Mouse (Mus musculus): Measurements from ENCODE around the gene Bod1l.

Gene Bod1l

DNA sequence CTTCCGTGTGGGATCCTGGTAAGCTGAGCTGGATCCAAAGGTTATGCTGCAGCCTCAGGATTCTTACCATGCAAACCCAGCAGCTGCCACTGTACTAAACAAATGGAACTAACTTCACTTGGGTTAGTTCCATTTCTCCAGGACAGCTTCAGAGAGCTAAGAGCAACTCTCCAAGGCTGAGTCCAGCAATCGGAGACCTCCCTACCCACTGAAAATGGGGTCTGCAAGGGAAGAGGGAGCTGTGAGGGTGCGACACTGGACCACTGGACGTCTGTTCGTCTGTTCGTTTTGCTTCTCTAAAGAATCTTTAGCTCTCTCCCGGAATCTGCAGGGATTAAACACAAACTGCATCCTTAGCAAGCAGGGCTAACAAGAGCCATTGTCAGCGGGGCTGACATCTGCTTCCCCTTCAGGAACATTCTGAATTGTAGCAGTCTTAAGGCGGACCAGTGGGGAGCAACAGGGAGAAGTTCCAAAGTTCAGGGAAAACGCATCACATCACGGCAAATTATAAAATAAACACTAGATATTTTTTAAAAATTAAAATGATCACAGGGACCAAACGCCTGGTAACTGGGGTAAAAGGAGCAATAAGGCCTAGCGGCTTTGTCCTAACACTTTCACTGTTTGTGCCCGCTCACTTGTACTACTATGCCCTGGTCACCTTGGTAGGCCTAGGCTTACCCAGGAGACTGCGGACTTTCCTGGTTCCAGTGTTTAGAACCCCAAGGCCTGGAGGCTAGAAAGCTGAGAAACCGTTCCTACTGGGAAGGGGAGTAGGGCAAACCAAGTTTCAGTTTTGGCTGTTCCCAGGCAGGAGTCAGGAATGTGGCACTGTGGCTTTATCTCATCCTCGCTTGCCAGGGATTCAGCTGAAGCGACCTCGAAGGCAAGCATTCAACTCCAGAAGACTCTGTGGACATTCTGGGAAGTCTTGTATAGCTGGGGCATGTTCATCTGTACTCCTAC, 85.2 kb downstream of the Bod1l start:
- no peak for DNase-seq (ENCODE audit: inconsistent ontology term)

DNA sequence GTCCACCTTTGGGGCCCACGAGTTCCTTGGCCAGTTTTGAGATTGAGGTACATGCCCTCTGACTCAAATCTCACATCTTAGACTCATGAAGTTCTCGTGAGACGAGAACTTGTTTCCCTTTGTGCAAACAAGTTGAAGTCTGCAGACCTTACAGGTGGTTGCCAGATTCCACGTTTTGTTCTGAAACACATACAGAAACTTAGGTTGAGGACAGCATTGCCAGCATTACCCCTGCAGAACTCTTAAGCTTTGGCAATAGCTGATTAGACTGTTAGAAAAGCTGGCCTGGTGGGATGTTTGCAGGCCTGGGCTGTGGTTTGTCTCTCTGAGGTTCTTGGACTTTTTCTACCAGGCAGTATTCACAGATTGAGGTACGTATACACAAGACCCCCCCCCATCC, 86.8 kb downstream of the Bod1l start:
- no peak for DNase-seq (ENCODE audit: inconsistent ontology term)

DNA sequence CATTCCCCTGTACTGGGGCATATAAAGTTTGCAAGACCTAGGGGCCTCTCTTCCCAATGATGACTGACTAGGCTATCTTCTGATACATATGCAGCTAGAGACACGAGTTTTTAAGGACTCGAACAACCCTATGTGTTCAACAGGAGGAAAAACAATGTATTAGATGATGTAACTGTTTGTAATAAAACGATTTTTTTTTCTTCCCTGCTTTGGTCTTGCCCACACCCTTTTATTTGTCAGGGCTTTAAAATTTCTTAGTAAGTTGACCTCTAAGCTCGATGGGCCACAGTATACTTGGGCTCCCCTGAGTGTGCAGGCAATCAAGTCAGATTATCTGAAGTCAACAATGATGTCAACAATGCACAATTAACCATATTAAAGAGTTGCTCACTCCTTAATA, 87.7 kb downstream of the Bod1l start:
- no peak for DNase-seq (ENCODE audit: inconsistent ontology term)

DNA sequence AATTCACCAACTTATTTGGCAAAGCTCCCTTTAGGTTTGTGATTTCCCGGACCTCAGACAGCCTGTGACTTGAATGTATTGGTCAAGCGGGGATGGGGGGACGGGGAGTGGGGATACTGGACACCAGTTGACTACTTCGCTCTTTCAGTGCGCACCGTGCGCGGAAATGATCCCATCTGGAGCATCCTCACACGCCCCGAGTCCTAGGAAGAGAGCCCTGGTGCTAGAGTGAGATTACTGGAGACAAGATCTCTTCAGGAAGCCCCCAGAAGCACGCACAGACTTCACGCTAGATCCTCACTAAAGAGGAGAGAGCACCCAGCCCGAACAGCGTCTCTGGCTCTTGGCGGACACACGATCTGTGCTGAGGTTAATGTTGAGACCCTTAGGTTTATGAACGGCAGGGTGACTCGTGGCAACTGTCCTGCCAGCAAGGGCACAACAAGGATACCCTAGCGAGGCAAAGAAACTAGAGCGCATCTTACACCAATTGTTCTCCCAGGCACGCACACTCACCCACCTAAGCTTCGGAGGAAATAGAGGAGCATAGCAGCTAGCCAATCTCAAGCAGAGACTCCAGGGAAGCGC, 88.6 kb downstream of the Bod1l start:
- DNase-seq (ENCODE audit: inconsistent ontology term), result no peak

DNA sequence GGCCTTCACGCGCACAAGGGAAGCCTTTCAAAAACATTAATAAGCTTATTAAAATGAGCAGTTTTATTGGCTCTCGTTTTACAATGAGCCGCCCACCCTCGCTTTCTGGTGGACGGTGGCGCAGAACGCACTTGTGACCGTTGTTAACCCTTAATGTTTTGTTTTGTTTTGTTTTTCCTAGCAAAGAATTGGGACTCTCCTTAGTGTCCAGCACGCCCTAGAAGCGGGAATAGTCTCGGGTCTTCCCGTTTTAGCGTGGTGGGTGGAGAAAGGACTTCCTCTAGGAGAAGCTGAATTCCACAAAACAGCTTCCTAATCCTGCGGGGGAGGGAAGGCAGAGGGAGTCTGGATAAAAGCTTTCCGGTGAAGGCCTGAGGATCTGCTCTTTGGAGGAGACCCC, 89.3 kb downstream of the Bod1l start:
- no peak for DNase-seq (ENCODE audit: inconsistent ontology term)

DNA sequence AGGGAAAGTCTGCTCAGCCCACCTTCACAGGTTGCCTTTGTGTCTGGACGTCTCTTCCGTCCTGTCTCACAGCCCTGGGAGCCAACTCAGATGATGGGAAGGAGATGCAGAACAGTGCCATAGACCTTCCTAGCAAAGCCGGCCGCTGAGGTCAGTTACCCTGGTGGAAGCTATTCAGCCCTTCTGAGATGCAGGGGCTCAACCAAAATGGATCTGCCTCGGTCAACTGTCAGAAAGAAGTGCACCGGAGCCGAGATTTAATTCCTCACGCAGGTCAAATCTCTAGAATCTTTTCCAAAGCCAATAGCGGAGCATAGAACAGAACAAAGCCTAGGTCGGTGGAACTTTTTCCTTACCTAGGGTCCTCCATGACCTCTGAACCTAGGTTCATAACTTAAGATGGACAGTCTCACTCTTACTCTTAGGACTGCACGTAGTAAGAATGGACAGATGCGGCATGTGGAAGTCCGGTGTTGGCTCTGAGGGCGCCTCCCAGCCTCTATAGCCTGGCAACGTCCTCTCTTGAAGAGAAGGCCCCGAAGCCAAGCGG, 89.8 kb downstream of the Bod1l start:
- no peak for DNase-seq (ENCODE audit: inconsistent ontology term)

DNA sequence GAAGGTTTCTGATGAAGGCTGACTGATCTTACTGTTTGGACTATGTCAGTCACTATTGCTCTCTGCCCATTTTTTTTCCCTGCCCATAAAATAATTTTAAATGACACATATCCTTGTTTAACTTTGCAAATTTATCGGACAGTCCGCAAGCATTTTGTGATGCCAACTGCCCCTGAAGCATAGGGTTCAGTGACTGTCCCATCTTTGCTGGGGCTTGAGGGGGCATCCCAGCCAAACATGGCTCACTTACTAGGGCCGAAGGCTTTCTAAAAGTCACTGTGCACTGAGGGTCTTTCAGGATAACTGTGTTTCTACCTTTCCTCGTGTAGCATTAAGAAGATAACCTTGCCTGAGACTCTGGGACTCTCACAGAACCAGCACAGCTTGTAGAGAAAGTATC, 91.4 kb downstream of the Bod1l start:
- DNase-seq (ENCODE audit: inconsistent ontology term), result no peak

DNA sequence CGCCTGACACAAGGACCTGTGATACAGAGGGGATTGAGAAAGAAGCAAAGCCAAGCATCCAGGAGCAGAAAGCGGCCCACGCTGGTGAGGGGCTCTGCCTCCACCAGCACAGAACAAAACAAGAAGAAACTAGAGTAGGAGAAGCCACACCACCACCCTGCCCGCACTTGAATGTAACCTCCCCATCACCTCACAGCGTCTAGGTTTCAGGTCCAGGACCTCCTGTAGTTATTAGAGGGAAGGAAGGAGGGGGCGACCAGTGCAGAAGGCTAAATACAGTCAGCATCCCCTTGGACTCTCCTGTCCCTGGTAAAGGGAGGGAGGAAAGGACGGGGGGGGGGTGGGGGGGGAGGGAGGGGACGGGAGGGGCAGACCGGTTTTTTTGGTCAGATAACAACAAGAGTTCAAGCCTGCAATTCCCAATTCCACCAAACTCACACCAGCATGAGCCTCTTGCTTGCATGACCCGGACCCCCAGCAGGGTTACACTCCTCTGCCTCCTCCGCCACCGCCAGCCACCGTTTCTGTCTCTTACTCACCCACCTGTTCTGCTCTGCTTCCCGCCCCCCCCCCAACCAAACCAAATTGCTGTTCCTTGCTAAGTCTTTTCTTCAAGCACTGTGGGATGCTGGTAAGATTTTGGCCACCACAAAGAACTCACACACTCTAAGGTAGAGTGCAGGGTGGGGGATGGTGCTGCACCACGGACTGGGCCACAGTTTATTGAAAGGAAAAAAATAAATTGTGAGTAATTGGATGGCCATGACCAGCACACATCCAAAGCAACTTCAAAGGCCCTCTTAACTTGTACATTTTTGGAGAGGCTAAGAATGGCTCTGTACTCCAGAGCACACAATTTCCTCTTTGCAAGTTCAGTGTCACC, 99.0 kb downstream of the Bod1l start:
- no peak for DNase-seq (ENCODE audit: inconsistent ontology term)

DNA sequence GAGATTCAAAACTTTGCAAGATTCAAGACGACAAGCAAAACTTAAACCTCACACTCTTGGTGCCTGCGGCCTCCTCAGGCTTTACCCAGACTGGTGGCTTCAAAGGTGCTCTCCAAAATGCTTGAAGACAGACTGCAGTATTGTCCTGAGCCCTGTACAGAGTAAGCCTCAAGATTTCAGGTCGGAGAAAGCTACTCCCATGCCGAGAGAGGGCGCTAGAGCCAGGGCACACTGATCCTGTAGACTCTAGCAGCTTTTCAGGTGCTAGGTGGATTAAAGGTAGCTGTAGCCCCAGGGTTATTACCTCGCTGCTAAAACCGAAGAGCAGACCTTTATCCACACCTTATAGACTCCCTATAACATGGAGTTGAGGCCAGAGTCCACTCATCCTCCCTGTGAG, 99.9 kb downstream of the Bod1l start:
- DNase-seq (ENCODE audit: inconsistent ontology term), result no peak

DNA sequence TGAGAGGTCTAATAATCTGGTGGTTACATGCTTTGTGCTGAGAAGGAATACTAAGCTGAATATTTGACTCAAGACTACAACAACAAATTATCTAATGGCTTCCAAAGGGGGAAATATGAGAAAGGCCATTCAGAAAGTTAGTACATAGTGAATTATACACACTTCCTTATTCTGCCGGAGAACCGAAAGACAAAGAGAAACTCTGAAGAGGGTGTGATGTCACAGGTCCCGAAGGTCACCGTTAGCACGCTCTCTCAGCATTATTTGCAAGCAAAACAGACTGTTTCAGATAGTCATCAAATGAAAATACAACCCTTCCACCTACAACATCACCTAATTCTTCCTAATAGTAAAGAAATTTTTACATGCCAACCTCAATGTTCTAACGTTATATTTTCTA, 105.3 kb downstream of the Bod1l start:
- no peak for DNase-seq (ENCODE audit: inconsistent ontology term)

All from Muller cell, postnatal 12 days (primary cell).